Mouse (Mus musculus) small intestine, adult 10 weeks (tissue): ENCODE results near the gene Ankrd10. TPM values are rescaled to one million over a fixed set of nuclear protein-coding genes. Genes with fewer than 3 reads are reported as not detected.

Experiments used
- polyA plus RNA-seq: library from polyadenylated mRNA; stranded (reverse); fragments of 350-450 nt; fragmentation: Illumina TruSeq; extraction: RNeasy Lipid Tissue Mini Kit (QIAGEN cat#74804); gene quantifications from one replicate; pipeline ENCODE4 v1.2.3, GENCODE M21; 2014; ENCODE audit warnings: low replicate concordance

The Ankrd10 gene
- 34.2 TPM for polyA plus RNA-seq

DNA sequence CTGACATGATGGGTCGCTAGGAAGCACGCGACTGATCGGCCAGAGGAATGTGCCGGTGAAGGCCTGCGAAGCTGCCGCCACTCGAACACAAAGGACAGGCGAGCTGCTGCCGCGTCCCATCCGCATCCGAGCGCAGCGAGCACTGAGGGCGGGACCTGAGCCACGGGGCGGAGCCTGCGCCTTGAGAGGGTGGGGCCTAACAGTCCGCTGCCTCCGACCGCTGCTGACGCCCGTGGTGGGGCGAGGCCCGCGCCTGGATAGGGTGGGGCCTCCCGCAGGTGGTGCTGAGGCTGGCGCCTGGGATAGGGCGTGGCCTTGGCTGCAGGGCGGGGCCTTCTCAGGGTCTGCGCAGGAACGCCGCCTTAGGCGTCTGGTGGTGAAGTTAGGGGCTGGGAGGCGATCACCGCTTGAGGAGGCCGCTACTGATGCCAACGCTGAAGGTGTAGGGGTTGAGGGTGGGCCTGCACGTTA, at the start of gene Ankrd10:
Gene Ankrd10 (minus strand): TSS at position 147 of the 471 bp plus-strand sequence.

Other genes with a start within 250 kb of the Ankrd10 start
- 4.1 TPM for gene Rab20, start 157.0 kb downstream of the Ankrd10 start, polyA plus RNA-seq
- gene Naxd, start 138.3 kb downstream of the Ankrd10 start, polyA plus RNA-seq: 9.9 TPM
- gene Cars2, start 85.0 kb downstream of the Ankrd10 start, polyA plus RNA-seq: 8.5 TPM
- gene Ing1, start 80.2 kb downstream of the Ankrd10 start, polyA plus RNA-seq: 24.6 TPM
- not detected for gene 1700016D06Rik, start 65.3 kb upstream of the Ankrd10 start, polyA plus RNA-seq
- gene Arhgef7, start 92.0 kb upstream of the Ankrd10 start, polyA plus RNA-seq: 9.8 TPM
- not detected for gene Tex29, start 204.7 kb upstream of the Ankrd10 start, polyA plus RNA-seq